Mouse (Mus musculus) CH12.LX (cell line): ENCODE data around the gene Ap4m1. TPM values are rescaled to one million over a fixed set of nuclear protein-coding genes. Genes with fewer than 3 reads are reported as not detected.

Experiments used
- DNase-seq: peaks from one replicate; pipeline ENCODE4 v3.0.0-alpha.2; 2013; ENCODE audit errors: extremely low read depth
- H3K27ac ChIP-seq: 2 replicates; pipeline ENCODE4 v1.5.1; 2012; ENCODE audit warnings: low read depth, mild to moderate bottlenecking, control low read depth, moderate library complexity; ENCODE audit not compliant: insufficient read depth
- H3K27me3 ChIP-seq: replicated peaks from 2 replicates; pipeline ENCODE3; 2012; ENCODE audit warnings: inconsistent platforms
- H3K36me3 ChIP-seq, 2 experiments: replicated peaks in 1 of 2; 2 replicates each; pipeline versions ENCODE3 to v1.6.1; 2012; ENCODE audit warnings: inconsistent platforms in 1 of 2, low read length in 1 of 2, mild to moderate bottlenecking in 1 of 2, mixed read lengths in 1 of 2, moderate library complexity in 1 of 2; ENCODE audit not compliant: control insufficient read depth in 1 of 2, insufficient read depth in 1 of 2
- H3K4me1 ChIP-seq, 2 experiments: 2 replicates each; pipeline ENCODE4 v1.6.1; 2012; ENCODE audit warnings: inconsistent platforms in 1 of 2, moderate library complexity in 1 of 2; ENCODE audit not compliant: insufficient read depth in 2 of 2, control insufficient read depth in 1 of 2
- H3K4me2 ChIP-seq: 2 replicates; pipeline ENCODE4 v1.6.1; 2012; ENCODE audit warnings: low read depth, mild to moderate bottlenecking, control low read depth; ENCODE audit not compliant: poor library complexity, insufficient read depth, severe bottlenecking
- H3K4me3 ChIP-seq, 3 experiments: fragments of 150-350 bp in 1 of 3; sonication (generic) in 1 of 3; replicated peaks in 1 of 3; 2 replicates each; pipeline versions ENCODE3 to v1.5.1; 2011 to 2012; ENCODE audit warnings: low read depth in 2 of 3, low read length in 2 of 3, mild to moderate bottlenecking in 2 of 3, moderate library complexity in 2 of 3, control low read depth in 1 of 3, improper control_type of control experiment in 1 of 3, inconsistent platforms in 1 of 3, mixed read lengths in 1 of 3; ENCODE audit not compliant: poor library complexity in 1 of 3
- H3K79me2 ChIP-seq: replicated peaks from 2 replicates; pipeline ENCODE4 v1.6.1; 2012; ENCODE audit warnings: mild to moderate bottlenecking, moderate library complexity; ENCODE audit not compliant: control insufficient read depth, poor library complexity, insufficient read depth, severe bottlenecking; ENCODE audit errors: extremely low read depth
- H3K9ac ChIP-seq: 2 replicates; pipeline ENCODE4 v1.6.1; 2012; ENCODE audit warnings: low read depth, mild to moderate bottlenecking, control low read depth, moderate library complexity; ENCODE audit not compliant: insufficient read depth
- H3K9me3 ChIP-seq: replicated peaks from 2 replicates; pipeline ENCODE3; 2012; ENCODE audit warnings: low read length, inconsistent platforms, mixed read lengths
- CHD2 ChIP-seq: IDR thresholded peaks from 2 replicates; pipeline ENCODE4 v1.6.1; 2011; ENCODE audit warnings: low read length, improper control_type of control experiment
- CTCF ChIP-seq, 2 experiments: IDR thresholded peaks in 1 of 2; conservative IDR thresholded peaks in 1 of 2; 2 replicates each; pipeline ENCODE4 v1.5.1; 2011 to 2012; ENCODE audit warnings: low read depth in 2 of 2, low read length in 2 of 2, improper control_type of control experiment in 1 of 2, inconsistent platforms in 1 of 2, mild to moderate bottlenecking in 1 of 2, moderate library complexity in 1 of 2
- EP300 ChIP-seq: IDR thresholded peaks from 2 replicates; pipeline ENCODE4 v1.6.1; 2011; ENCODE audit warnings: low read length, improper control_type of control experiment
- ETS1 ChIP-seq: conservative IDR thresholded peaks from 2 replicates; pipeline ENCODE4 v1.6.1; 2012; ENCODE audit warnings: low read depth, mild to moderate bottlenecking, inconsistent platforms, low read length, improper control_type of control experiment, moderate library complexity
- GABPA ChIP-seq: IDR thresholded peaks from 2 replicates; pipeline ENCODE4 v1.6.1; 2012; ENCODE audit warnings: low read depth, low read length, improper control_type of control experiment, inconsistent platforms; ENCODE audit not compliant: insufficient replicate concordance
- JUN ChIP-seq: IDR thresholded peaks from 2 replicates; pipeline ENCODE4 v1.6.1; 2011; ENCODE audit warnings: low read depth, mild to moderate bottlenecking, low read length, improper control_type of control experiment, moderate library complexity; ENCODE audit not compliant: insufficient read depth
- JUND ChIP-seq: conservative IDR thresholded peaks from 2 replicates; pipeline ENCODE4 v1.6.1; 2011; ENCODE audit warnings: low read depth, low read length, improper control_type of control experiment
- NRF1 ChIP-seq: IDR thresholded peaks from 2 replicates; pipeline ENCODE4 v1.6.1; 2014; ENCODE audit warnings: low read depth, mild to moderate bottlenecking, inconsistent platforms, low read length, improper control_type of control experiment, moderate library complexity
- RAD21 ChIP-seq: IDR thresholded peaks from 2 replicates; pipeline ENCODE4 v1.6.1; 2011; ENCODE audit warnings: low read depth, mild to moderate bottlenecking, low read length, improper control_type of control experiment, moderate library complexity
- SIN3A ChIP-seq: IDR thresholded peaks from 2 replicates; pipeline ENCODE4 v1.6.1; 2012; ENCODE audit warnings: low read length, improper control_type of control experiment, inconsistent platforms
- TBP ChIP-seq: conservative IDR thresholded peaks from 2 replicates; pipeline ENCODE4 v1.6.1; 2011; ENCODE audit warnings: low read depth, low read length, improper control_type of control experiment
- UBTF ChIP-seq: IDR thresholded peaks from 2 replicates; pipeline ENCODE4 v1.6.1; 2012; ENCODE audit warnings: low read depth, mild to moderate bottlenecking, inconsistent platforms, low read length, improper control_type of control experiment, moderate library complexity
- USF2 ChIP-seq: conservative IDR thresholded peaks from 2 replicates; pipeline ENCODE4 v1.6.1; 2011; ENCODE audit warnings: low read depth, low read length, improper control_type of control experiment
- ZC3H11A ChIP-seq: IDR thresholded peaks from 2 replicates; pipeline ENCODE4 v1.6.1; 2012; ENCODE audit warnings: low read depth, mild to moderate bottlenecking, inconsistent platforms, low read length, improper control_type of control experiment
- ZKSCAN1 ChIP-seq: IDR thresholded peaks from 2 replicates; pipeline ENCODE4 v1.6.1; 2012; ENCODE audit warnings: low read depth, inconsistent platforms, low read length, improper control_type of control experiment, borderline replicate concordance
- ZMIZ1 ChIP-seq: IDR thresholded peaks from 2 replicates; pipeline ENCODE4 v1.6.1; 2012; ENCODE audit warnings: low read depth, mild to moderate bottlenecking, inconsistent platforms, low read length, improper control_type of control experiment
- ZNF384 ChIP-seq: IDR thresholded peaks from 2 replicates; pipeline ENCODE4 v1.6.1; 2012; ENCODE audit warnings: low read depth, low read length, improper control_type of control experiment, inconsistent platforms
- dilution Hi-C: fragments of 300-500 bp; cut with MboI; formaldehyde crosslinking; loops from 2 replicates; pipeline ENCODE4 v1.14.3; 2020; ENCODE audit warnings: low sequenced_read_pairs; ENCODE audit not compliant: extremely low pct_unique_long_range_greater_than_20kb, extremely low pct_ligation_motif_present
- in situ Hi-C: fragments of 300-500 bp; cut with MboI; formaldehyde crosslinking; loops from 3 replicates; pipeline ENCODE4 v1.14.3; 2019; ENCODE audit warnings: low sequenced_read_pairs, low pct_ligation_motif_present, low pct_unique_long_range_greater_than_20kb, mixed read lengths
- polyA plus RNA-seq: library from polyadenylated mRNA; unstranded; fragments of >175 nt; gene quantifications from 2 replicates; pipeline ENCODE4 v1.2.1, GENCODE M21; 2012; ENCODE audit warnings: low read depth; ENCODE audit not compliant: insufficient read length
- total RNA-seq, 2 experiments: library from RNA; depleted of rRNA; stranded (reverse); fragments of 300-350 nt in 1 of 2; fragments of >200 nt in 1 of 2; gene quantifications; 2 replicates each; pipeline ENCODE4 v1.2.3; 2012 to 2014

Gene Ap4m1
- total and polyA plus RNA-seq, 3 experiments, result 17.4 to 26.3 (median 21.5) TPM

DNA sequence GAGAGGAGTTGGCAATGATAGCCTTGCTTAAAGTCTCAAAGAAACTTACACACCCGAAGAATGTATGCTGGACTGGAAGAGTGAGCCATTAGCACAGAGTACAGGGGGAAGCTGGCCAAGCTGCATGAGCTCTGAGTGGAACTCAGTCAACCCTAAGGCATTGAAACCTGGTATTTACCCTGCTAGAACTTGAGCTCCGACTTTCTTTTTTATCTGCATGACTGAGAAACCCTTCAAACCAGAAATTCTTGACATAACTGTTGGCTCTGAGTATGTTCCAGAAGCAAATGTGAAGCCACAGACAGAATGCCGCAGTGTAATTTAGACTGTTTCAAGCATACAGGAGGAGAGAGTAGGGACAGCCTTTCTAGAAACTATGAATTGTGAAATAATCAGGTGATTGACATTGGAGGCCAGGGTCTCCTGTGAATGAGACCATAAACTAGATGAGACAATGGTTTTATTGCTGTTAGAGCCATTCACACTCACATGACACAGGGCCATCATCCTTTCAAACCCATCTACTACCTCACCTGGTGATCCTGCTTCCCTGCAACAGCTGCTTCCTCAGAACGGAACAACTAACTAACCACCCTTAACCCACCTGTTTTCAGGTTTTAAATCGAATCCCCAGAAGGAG, 39.3 kb upstream of the Ap4m1 start:
- TF ChIP-seq ETS1, result no peak
- no peak for TF ChIP-seq ZKSCAN1
- no peak for TF ChIP-seq CHD2
- TF ChIP-seq UBTF, result no peak
- no peak for TF ChIP-seq ZMIZ1
- TF ChIP-seq CTCF (conservative IDR thresholded peaks at IDR 0.05 in 1 of 2, IDR thresholded peaks at IDR 0.05 in 1 of 2; ENCODE audit: low read depth in 2 of 2, low read length in 2 of 2), result no peak
- TF ChIP-seq ZC3H11A, result no peak
- TF ChIP-seq GABPA, result no peak
- no peak for TF ChIP-seq JUND
- TF ChIP-seq USF2, result no peak
- TF ChIP-seq TBP, result no peak
- no peak for TF ChIP-seq RAD21
- no peak for TF ChIP-seq EP300
- TF ChIP-seq NRF1, result no peak
- in situ Hi-C loops (no loop called here), dilution Hi-C loops (no loop called here)
- no peak for DNase-seq
- Histone ChIP-seq H3K4me2 (no peak overlapping the region), H3K9me3 (no peaks in the 10 kb centered on the region), H3K9ac (no peak overlapping the region), H3K79me2 (no peaks in the 10 kb centered on the region), H3K4me1 (no peaks in the 10 kb centered on the region), H3K27ac (no peak overlapping the region), H3K27me3 (no peaks in the 10 kb centered on the region), H3K36me3 (peaks cover 42 to 62% of the 10 kb centered on the region in 2 experiments), H3K4me3 (no peak overlapping the region)

DNA sequence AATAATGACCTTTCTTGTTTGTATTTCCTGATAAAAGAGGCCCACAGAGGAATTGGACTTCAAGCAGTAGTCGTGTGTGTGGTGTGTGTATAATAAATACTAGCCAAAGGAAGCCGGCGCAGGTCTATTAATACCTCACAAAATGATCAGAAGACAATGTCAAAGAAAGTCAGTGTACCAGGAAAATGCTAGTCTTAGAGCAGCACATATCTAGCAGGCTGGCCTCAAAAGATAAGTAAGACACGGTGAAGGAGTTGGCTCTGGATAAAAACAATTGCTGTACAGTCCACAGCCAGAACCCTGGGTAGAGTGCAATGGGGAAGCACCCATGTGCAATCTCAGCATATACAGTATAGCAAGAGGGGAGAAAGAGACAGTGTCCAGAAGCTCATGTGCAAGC, 34.5 kb upstream of the Ap4m1 start:
- Histone ChIP-seq H3K79me2 (no peaks in the 10 kb centered on the region), H3K27ac (no peak overlapping the region), H3K4me3 (no peak overlapping the region), H3K9me3 (no peaks in the 10 kb centered on the region), H3K36me3 (peaks cover 20 to 39% of the 10 kb centered on the region in 2 experiments), H3K27me3 (no peaks in the 10 kb centered on the region), H3K4me2 (no peak overlapping the region), H3K4me1 (no peaks in the 10 kb centered on the region; a peak in 2 of 4 replicates), H3K9ac (no peak overlapping the region)
- no peak for DNase-seq
- TF ChIP-seq RAD21, result no peak
- no peak for TF ChIP-seq SIN3A
- no peak for TF ChIP-seq ZNF384
- no peak for TF ChIP-seq TBP
- TF ChIP-seq JUN, result no peak
- dilution Hi-C loops, result no loop called here
- in situ Hi-C loops, result no loop called here
